ENCODE assay signal across 8 mouse cellular contexts in the genomic region with DNA sequence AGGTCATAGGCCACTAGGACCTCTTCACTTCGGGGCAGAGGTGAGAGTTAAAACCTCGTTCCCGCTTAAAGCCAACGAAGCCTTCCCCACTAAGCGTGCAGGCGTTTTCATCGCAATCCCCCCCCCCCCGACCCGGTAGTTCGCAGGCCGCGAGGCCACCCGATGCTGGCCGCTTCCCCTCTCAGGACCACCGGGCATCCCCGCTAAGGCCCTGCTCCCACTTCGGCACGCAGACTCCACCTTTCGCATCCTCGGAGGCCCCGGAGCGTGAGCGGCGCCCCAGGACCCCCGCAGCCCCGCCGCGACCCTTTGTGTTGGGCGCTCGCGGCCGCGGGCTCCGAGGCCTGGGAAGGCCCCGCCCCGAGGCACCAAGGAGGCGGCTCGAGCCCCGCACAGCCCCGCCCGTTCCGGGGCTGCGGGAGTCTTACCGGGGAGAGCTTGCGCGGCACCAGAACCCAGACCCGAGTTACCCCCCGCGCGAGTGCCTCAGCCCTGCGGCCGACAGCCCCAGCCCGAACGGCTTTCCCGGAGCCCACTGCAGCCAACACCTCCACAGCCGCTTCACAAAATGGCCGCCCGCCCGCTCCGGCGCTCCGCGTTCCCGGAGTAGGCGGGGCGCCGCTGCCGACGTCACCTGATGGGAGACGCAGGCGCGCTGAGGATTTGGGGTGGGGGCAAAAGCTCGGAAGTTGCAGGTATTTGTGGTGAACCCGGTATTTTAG. TPM values are rescaled to one million over a fixed set of nuclear protein-coding genes. Genes with fewer than 3 reads are reported as not detected.
DNase-seq lines count a peak whose midpoint lies in the region; ATAC-seq and TF ChIP-seq lines count a peak whose summit lies in the region.

Gene Cpne1 (minus strand): TSS at position 608 of the 722 bp plus-strand sequence.
Gene Rbm12 (minus strand): TSS at position 621 of the 722 bp plus-strand sequence.

- no peaks in the 10 kb centered on the region for H3K27me3 ChIP-seq in ES-Bruce4 (ENCODE audit: control insufficient read depth, insufficient read depth, low read length, poor library complexity, severe bottlenecking)
- H3K27me3 ChIP-seq in forebrain, embryonic 14.5 days (replicated peaks; ENCODE audit: control insufficient read depth, insufficient read depth, low read length) = no peaks in the 10 kb centered on the region
- H3K27me3 ChIP-seq in neural tube, embryonic 15.5 days (replicated peaks) = no peaks in the 10 kb centered on the region

- peak; percentile 76; the same call in 1 of the 2 replicates for ATAC-seq in cerebellum, adult (ENCODE audit: insufficient number of reproducible peaks, low FRiP score, low TSS enrichment)
- ATAC-seq in forebrain, embryonic 14.5 days = peak; percentile 96
- ATAC-seq in neural tube, embryonic 15.5 days (ENCODE audit: low FRiP score) = peak; percentile 92

- no peak for TF ChIP-seq EP300 in ES-Bruce4 (IDR thresholded peaks at IDR 0.05; ENCODE audit: insufficient read depth, low read depth, low read length)

- peak within 1 kb of the TSS; percentile 97 for H3K4me3 ChIP-seq in ES-Bruce4 (ENCODE audit: low read depth, low read length)
- peak within 1 kb of the TSS; percentile 77 for H3K4me3 ChIP-seq in forebrain, embryonic 14.5 days (ENCODE audit: low read depth, low read length)
- H3K4me3 ChIP-seq in neural tube, embryonic 15.5 days (replicated peaks) = peak within 1 kb of the TSS; percentile 61

- under 1% methylated on average over 70 of the region's 74 CpGs for WGBS in forebrain, embryonic 14.5 days
- under 1% methylated on average over 74 of the region's 74 CpGs for WGBS in neural tube, embryonic 15.5 days

- H3K4me1 ChIP-seq in ES-Bruce4 (ENCODE audit: control insufficient read depth, insufficient read depth, low read length) = no peaks in the 10 kb centered on the region
- peaks cover 9% of the 10 kb centered on the region for H3K4me1 ChIP-seq in forebrain, embryonic 14.5 days (ENCODE audit: control insufficient read depth, insufficient read depth, low read length)
- peaks cover 27% of the 10 kb centered on the region for H3K4me1 ChIP-seq in neural tube, embryonic 15.5 days

- intact Hi-C loops in heart, postnatal 14 days (cut with DNase I) = no loop called here

- peak within 1 kb of the TSS; percentile 97 for H3K9ac ChIP-seq in ES-Bruce4 (ENCODE audit: low read depth, poor library complexity, severe bottlenecking)
- H3K9ac ChIP-seq in forebrain, embryonic 14.5 days (ENCODE audit: low read length) = peak within 1 kb of the TSS; percentile 97
- peak within 1 kb of the TSS; percentile 89 for H3K9ac ChIP-seq in neural tube, embryonic 15.5 days (replicated peaks)

- peak within 1 kb of the TSS; percentile 75 for H3K4me2 ChIP-seq in forebrain, embryonic 14.5 days (ENCODE audit: low read length)
- peak within 1 kb of the TSS; percentile 70 for H3K4me2 ChIP-seq in neural tube, embryonic 15.5 days

- peaks cover 3% of the 10 kb centered on the region for H3K36me3 ChIP-seq in ES-Bruce4 (ENCODE audit: control insufficient read depth, insufficient read depth, low read length, poor library complexity, severe bottlenecking)
- H3K36me3 ChIP-seq in forebrain, embryonic 14.5 days (ENCODE audit: control insufficient read depth, insufficient read depth, low read length) = no peaks in the 10 kb centered on the region
- H3K36me3 ChIP-seq in neural tube, embryonic 15.5 days = no peaks in the 10 kb centered on the region

- H3K27ac ChIP-seq in ES-Bruce4 (ENCODE audit: insufficient read depth, low read length) = peak within 1 kb of the TSS; percentile 73
- H3K27ac ChIP-seq in forebrain, embryonic 14.5 days (ENCODE audit: low read depth, low read length) = peak within 1 kb of the TSS; percentile 93
- peak within 1 kb of the TSS; percentile 97 for H3K27ac ChIP-seq in neural tube, embryonic 15.5 days (replicated peaks)

- peak; percentile 96 for DNase-seq in forebrain, embryonic 14.5 days (ENCODE audit: low spot score)
- peak; percentile 94 to 96 for DNase-seq in heart, postnatal 14 days
- peak; percentile 90 for DNase-seq in layer of hippocampus, adult 11-12 months (ENCODE audit: low spot score)
- DNase-seq in lung, adult 18-20 months = peak; percentile 88 to 91
- DNase-seq in testis, postnatal 14 days (ENCODE audit: low spot score) = peak; percentile 92

- peaks cover 10% of the 10 kb centered on the region for H3K9me3 ChIP-seq in ES-Bruce4 (replicated peaks; ENCODE audit: control insufficient read depth, insufficient read depth, low read length, poor library complexity, severe bottlenecking)
- no peaks in the 10 kb centered on the region for H3K9me3 ChIP-seq in forebrain, embryonic 14.5 days (replicated peaks; ENCODE audit: control insufficient read depth, low read length)
- no peaks in the 10 kb centered on the region for H3K9me3 ChIP-seq in neural tube, embryonic 15.5 days (replicated peaks)

- TF ChIP-seq POLR2A in ES-Bruce4 (IDR thresholded peaks at IDR 0.05; ENCODE audit: insufficient read depth, low read length) = peak; percentile 59

- TF ChIP-seq CTCF in ES-Bruce4 (IDR thresholded peaks at IDR 0.05; ENCODE audit: low read depth, low read length) = no peak

RNA-seq across cellular contexts. Expression of gene Cpne1, which starts in this region (rescaled TPM):
- 34.4 and 50.7 TPM in 2 replicates for polyA plus RNA-seq in ES-Bruce4 (2011; ENCODE audit: insufficient read depth, insufficient read length, low read depth, missing spikeins)
- 18.5 and 24.9 TPM in 2 replicates for polyA plus RNA-seq in forebrain, embryonic 14.5 days (2014; fragmentation: Nextera tagmentation; extraction: Ambion mirVana)
- 10 to 100 TPM; 20.7 to 23.5 TPM for total RNA-seq in heart, postnatal 14 days (2021)
- 28.3 and 35.3 TPM in 2 replicates for polyA plus RNA-seq in neural tube, embryonic 15.5 days (2015; fragmentation: Nextera tagmentation; extraction: Ambion mirVana)

RNA-seq across cellular contexts. Expression of gene Rbm12, which starts in this region (rescaled TPM):
- 64.5 and 78.1 TPM in 2 replicates for polyA plus RNA-seq in ES-Bruce4 (2011; ENCODE audit: insufficient read depth, insufficient read length, low read depth, missing spikeins)
- 30.1 and 33.4 TPM in 2 replicates for polyA plus RNA-seq in forebrain, embryonic 14.5 days (2014; fragmentation: Nextera tagmentation; extraction: Ambion mirVana)
- total RNA-seq in heart, postnatal 14 days (2021) = 10 to 100 TPM; 19.7 to 20.3 TPM
- 17.7 and 21.9 TPM in 2 replicates for polyA plus RNA-seq in neural tube, embryonic 15.5 days (2015; fragmentation: Nextera tagmentation; extraction: Ambion mirVana)

Comparison
In these comparisons a context has a peak if more than half of its experiments do, and no peak if none do; other contexts are left out.
1. Peak in every context shown above with its lines: DNase-seq, ATAC-seq, H3K4me3 ChIP-seq and H3K27ac ChIP-seq.